Mouse (Mus musculus) cerebellum, adult 2 months (tissue): ENCODE results near the gene Spata20.

Experiments used
- CTCF ChIP-seq: fragments of 200-500 bp; IDR thresholded peaks from 2 replicates; pipeline ENCODE4 v1.5.1; 2011; ENCODE audit warnings: low read depth, mild to moderate bottlenecking, control low read depth, low read length, moderate library complexity, borderline replicate concordance; ENCODE audit not compliant: insufficient read depth
- POLR2A ChIP-seq: fragments of 200-500 bp; IDR thresholded peaks from 2 replicates; pipeline ENCODE4 v1.6.1; 2011; ENCODE audit warnings: low read length, control low read depth, borderline replicate concordance; ENCODE audit not compliant: insufficient read depth

DNA sequence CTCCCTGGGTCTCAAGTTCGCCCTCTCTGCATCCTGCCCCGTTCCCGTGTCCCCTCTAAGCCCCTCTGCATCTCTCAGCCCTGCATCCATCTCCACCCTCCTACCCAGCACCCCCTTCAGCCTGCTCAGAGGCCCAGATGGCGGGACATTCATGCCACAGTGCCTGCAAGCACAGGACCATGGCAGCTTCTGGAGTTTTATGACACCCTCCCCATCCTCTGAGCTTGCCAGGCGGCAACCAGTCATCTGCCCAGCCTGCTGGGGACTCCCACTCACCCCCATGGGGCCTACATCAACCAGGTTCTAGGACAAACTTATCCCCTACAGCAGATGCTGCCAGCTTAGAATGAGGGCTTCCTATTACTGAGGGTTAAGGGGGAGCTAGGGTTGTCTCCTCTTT, 31.2 kb downstream of the Spata20 start:
- TF ChIP-seq POLR2A (no peak), CTCF (no peak)
